Mouse (Mus musculus) kidney, adult 18-20 months (tissue): ENCODE results near the gene Tmem94.
A peak's percentile ranks its signal among the peaks of the same experiment; 100 is the strongest.
"Not testable (repeated sequence)": the region's sequence is repeated elsewhere in the genome, so short reads cannot be mapped to it uniquely, and the experiment has no call there.

Experiments used
- DNase-seq: peaks from one replicate; pipeline ENCODE4 v3.0.0; 2021

Gene Tmem94

GRCm38 (mm10) chr11:115765103-115765606 lies at the start of gene Tmem94:
Gene Tmem94, plus strand, starts transcription at chr11:115765433.
- DNase-seq = peak; percentile 96

- no peak for DNase-seq
Observed at GRCm38 (mm10) chr11:115716410-115717338, 48.6 kb upstream of the Tmem94 start.

DNA sequence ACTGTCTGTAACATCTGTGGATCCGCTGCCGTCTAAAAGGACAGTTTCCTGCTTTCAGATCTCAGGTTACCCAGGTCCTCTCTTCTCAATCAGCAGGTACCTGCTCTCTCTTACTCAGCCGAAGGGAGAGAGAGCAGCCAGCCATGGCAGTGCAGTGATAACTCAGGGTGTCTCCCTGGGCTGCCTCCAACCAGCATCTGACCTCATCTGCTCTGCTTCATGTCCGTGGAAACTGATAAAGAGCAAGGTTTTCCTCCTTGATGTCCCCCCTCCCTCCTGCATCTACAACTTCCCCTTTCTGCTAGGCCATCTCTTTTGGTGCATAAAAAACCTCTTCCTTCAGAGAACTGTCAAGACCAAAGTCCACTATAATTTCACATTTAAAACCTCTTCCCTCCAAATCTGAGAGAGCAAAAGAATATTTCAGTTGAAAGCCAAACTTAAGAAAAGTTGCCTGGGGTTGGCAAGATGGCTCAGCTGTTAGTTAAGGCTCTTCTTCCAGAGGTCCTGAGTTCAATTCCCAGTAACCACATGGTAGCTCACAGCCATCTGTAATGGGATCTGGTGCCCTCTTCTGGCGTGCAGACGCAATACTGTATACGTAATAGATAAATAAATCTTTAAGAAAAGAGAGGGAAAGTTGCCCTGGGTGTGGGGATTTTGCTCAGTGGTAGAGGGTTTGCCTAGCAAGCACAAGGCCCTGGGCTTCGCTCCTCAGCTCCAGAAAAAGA lies 47.4 kb upstream of the Tmem94 start:
- peak; percentile 32 for DNase-seq

GRCm38 (mm10) chr11:115722638-115723037 lies 42.6 kb upstream of the Tmem94 start:
- DNase-seq = peak; percentile 86

- peak; percentile 18 for DNase-seq
Observed at GRCm38 (mm10) chr11:115723231-115723630, 42.0 kb upstream of the Tmem94 start.

GRCm38 (mm10) chr11:115734041-115734686 lies 31.1 kb upstream of the Tmem94 start:
- peak; percentile 61 for DNase-seq

DNA sequence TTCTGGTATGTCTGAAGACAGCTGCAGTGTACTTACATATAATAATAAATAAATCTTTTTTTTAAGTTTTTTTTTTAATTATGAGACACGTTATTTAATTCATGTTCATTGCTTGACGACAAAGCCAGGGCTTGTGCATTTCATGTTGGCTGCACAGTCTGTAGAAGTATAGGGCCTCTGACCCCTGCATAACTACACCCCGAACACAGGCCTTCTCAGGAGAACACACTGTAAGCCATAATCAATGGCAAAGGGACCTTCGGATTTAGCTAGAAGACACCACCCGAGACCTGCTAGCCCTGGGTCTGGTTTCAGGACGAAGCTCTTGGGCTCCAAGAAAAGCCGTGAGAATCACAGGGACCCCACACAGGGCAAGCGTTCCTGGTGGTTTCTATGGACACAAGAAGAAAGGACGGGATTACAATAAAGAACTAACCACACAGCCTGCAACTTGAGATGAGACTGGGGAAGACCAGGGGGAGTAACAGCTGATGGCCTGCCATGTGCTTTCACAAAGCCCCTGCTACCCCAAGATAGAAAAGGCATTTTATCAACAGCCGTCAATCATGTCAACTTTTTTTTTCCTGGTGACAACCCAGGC lies 27.5 kb upstream of the Tmem94 start:
- no peak for DNase-seq

- peak; percentile 26 for DNase-seq
Observed at GRCm38 (mm10) chr11:115738275-115738885, 26.9 kb upstream of the Tmem94 start.

DNA sequence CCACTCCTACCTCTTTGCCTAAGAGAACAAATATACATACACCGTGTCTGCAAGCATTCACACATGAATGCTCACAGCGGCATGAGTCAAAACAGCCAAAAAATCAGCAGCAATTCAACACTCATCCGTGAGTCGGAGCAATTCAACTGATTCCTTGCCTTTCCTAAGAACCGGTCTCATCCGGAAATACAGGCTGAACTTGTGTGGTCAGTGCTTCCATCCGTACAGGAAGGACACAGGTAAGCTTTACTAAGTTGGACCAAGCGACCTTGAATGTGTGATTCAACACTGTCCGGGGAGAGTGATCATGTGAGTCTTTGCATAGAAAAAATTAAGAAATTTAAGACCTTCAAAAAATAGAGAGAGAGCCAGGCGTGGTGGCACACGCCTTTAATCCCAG lies 24.2 kb upstream of the Tmem94 start:
- DNase-seq = peak; percentile 38

DNA sequence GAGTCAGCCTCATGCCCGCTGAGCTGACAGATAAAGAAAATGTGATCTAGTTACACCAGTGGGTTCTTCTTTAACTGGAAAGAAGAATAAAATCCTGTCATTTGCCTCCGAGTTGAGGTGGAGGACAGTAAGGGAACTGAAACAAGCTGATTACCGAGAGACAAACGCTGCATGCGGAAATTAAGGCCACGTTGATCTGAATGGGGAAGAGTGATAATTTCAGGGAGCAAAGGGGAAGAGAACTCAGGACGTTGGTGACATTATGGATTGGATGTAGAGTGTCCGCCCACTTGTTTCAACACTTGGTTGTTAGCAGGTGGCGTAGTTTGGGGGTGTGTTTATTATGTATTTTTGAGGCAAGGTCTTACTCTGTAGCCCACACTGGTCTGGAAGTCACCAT lies 22.3 kb upstream of the Tmem94 start:
- no peak for DNase-seq

GRCm38 (mm10) chr11:115744385-115744784 lies 20.8 kb upstream of the Tmem94 start:
- no peak for DNase-seq

DNA sequence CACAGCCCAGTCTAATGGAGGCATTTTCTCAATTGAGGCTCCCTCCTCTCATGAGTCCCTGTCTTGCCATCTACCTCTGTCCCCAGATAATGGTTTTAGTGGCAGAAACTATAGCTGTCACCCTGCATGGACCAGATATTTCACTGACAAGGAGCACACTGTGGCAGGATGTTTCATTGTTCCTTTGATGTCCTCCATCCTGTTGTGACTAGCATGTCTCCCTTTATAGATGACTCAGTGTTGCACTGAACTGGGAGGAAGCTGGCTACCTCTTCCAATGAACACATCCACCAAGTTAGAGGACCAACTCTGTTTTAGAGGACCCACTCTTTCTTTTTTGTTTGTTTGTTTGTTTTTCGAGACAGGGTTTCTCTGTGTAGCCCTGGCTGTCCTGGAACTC lies 19.1 kb upstream of the Tmem94 start:
- no peak for DNase-seq

DNA sequence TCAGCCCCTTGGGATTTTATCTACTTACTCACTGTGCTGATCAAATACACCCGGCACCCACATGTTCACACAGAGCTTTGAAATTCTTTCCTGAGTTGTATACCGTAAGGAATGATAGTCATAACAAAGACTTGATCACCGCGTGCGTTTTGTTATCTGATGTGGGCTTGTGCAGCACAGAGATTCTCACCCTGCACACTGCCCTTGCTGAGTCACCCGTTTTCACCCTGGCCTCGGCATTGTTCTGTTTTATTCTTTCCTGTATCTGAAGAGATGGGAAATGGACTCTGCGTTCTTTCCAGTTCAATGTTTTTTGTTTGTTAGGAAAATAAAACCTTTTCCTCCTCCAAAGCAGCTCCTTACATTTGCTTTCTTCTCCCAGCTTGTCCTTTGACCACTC lies 18.5 kb upstream of the Tmem94 start:
- DNase-seq = peak; percentile 24

DNA sequence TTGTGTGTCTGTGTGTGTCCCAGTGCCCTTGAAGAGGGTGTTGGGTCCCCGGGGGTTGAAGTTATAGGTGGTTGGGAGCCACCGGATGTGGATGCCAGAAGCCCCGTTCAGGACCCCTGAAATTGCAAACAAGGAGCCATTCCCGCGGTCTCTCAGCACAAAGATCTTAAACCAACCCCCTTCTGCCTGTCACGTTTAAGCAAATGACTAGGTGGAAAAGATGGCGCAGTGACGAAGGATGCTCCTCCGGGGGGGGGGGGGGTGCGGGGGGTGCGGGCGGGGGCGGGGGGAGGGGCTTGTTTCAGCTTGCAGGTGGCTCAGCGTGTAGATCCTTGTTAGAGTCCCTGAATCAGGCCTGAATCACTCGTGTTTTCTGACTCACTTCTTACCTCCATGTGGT lies 17.9 kb upstream of the Tmem94 start:
- DNase-seq = no peak

DNA sequence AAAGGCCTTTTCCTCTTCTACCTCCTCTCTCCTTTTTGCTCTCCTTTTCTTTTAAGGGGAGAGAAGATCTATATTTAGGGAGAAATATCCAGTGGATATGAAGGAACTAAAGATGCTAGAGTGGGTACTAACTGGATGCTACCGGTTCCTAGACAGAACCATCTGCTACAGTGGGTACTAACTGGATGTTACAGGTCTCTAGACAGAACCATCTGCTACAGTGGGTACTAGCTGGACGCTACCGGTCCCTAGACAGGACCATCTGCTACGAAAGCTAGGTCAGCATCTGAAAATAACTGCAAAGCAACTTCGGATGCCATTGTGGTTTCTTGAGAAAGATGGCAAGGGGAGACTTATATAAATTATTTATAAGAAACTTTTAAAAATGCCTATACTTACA lies 15.4 kb upstream of the Tmem94 start:
- DNase-seq = no peak

GRCm38 (mm10) chr11:115751725-115752124 lies 13.5 kb upstream of the Tmem94 start:
- no peak for DNase-seq

- peak; percentile 50 for DNase-seq
Observed at GRCm38 (mm10) chr11:115752653-115753052, 12.6 kb upstream of the Tmem94 start.

DNA sequence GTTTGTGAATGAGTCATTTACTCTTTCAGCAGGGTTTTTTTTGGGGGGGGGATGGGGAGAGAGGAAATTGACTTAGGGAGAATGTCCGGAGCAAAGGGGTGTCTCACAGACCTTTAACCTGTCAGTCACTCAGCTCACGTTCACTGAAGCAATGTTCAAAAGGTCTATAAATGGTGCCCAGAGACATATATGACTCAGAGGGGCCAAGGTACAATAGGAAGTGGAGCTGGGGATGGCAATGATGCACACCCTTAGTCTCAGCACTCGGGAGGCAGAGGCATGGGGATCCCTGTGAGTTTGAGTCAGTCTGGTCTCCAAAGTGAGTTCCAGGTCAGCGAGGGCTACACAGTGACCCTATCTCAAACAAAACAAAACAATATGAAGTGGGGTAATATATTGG lies 11.7 kb upstream of the Tmem94 start:
- DNase-seq = no peak

DNA sequence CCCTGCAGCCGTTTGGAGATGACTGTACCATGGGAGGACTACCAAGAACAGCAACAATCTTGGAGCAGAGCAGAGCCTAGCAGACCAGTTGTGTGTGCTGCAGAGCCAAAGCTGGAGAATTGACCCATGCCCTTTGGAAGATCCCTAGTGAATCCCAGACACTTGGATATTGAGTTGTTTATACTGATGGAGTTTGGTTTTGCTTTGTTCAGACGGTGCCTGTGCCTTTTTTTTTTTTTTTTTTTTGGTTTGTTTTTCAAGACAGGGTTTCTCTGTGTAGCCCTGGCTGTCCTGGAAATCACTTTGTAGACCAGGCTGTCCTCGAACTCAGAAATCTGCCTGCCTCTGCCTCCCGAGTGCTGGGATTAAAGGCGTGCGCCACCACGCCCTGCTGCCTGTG lies 3.1 kb upstream of the Tmem94 start:
- not testable (repeated sequence) for DNase-seq

DNA sequence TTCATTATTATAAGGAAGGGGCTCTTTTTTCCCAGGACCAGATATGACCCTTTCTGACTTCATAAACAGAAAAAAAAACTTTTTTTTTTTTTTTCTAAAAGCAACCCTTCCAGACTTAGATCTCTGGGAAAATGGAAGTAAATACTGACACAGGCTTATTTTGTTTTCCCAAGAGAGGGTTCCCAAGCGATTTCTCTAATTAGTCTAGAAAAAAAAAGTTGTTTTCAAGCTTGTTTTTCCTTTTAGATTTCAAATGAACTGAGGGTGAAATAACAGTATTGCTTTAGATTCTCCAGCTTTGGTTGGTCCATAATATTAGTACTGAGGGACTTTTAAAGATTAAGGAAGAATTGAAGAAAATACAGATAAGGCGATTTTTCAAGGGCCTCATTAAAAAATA lies 535 bp upstream of the Tmem94 start:
- DNase-seq = no peak

DNA sequence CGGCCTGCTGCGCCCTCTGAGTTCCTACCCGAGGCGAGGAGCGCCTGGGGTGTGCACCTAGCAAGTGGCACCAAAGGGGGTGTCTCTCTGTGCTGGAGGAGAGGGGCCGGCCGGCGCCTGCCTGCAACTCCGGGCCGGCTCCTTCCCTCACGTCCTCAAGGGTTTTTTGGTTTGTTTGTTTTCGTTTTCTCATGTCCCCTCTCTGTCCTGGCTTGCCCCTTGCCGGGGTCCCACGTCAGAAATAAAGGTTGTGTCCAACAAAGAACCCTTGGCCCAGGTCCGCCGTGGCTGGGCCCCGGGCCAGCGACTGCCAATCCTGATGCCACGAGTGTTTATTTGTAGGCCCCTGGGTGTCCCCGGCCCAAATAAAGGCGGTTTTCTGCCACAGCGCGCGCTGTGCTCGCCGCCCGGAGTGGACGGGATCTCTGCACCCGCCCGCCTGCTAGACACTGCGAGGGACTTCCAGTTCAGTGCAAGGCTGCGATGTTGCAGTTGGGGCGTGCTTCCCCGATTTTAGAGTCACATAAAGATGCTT lies 441 bp downstream of the Tmem94 start:
- DNase-seq = peak; percentile 88

- DNase-seq = peak; percentile 68
Observed at GRCm38 (mm10) chr11:115766356-115766943, 1.2 kb downstream of the Tmem94 start.
